Mouse (Mus musculus): ENCODE results near the gene Iapp. TPM values are rescaled to one million over a fixed set of nuclear protein-coding genes. Genes with fewer than 3 reads are reported as not detected.
"Not testable (repeated sequence)": the region's sequence is repeated elsewhere in the genome, so short reads cannot be mapped to it uniquely, and the experiment has no call there.

The Iapp gene
- not detected in 2 replicates for polyA plus RNA-seq (2015; fragmentation: Nextera tagmentation; extraction: Ambion mirVana)

- 54% methylated on average over 4 of the region's 4 CpGs for WGBS
- Histone ChIP-seq H3K27me3 (no peaks in the 10 kb centered on the region), H3K9ac (no peak within 1 kb of the TSS), H3K4me3 (no peak within 1 kb of the TSS), H3K4me2 (no peak within 1 kb of the TSS), H3K27ac (no peak within 1 kb of the TSS), H3K4me1 (no peaks in the 10 kb centered on the region), H3K9me3 (no peaks in the 10 kb centered on the region), H3K36me3 (no peaks in the 10 kb centered on the region)
- ATAC-seq (ENCODE audit: insufficient number of reproducible peaks, low FRiP score, low TSS enrichment, low read depth) = no peak
These were observed at the start of gene Iapp for GRCm38 (mm10) chr6:142298098-142298497. Gene Iapp (plus strand): TSS chr6:142298423.

GRCm38 (mm10) chr6:142250738-142251307 is 47.4 kb upstream of the Iapp start:
- H3K36me3 ChIP-seq; H3K9me3 ChIP-seq; ATAC-seq (ENCODE audit: insufficient number of reproducible peaks, low FRiP score, low TSS enrichment, low read depth); H3K27ac ChIP-seq; H3K4me2 ChIP-seq; H3K9ac ChIP-seq; H3K27me3 ChIP-seq; H3K4me3 ChIP-seq; H3K4me1 ChIP-seq: not testable (repeated sequence)
- 81% methylated on average over 1 of the region's 1 CpGs for WGBS

DNA sequence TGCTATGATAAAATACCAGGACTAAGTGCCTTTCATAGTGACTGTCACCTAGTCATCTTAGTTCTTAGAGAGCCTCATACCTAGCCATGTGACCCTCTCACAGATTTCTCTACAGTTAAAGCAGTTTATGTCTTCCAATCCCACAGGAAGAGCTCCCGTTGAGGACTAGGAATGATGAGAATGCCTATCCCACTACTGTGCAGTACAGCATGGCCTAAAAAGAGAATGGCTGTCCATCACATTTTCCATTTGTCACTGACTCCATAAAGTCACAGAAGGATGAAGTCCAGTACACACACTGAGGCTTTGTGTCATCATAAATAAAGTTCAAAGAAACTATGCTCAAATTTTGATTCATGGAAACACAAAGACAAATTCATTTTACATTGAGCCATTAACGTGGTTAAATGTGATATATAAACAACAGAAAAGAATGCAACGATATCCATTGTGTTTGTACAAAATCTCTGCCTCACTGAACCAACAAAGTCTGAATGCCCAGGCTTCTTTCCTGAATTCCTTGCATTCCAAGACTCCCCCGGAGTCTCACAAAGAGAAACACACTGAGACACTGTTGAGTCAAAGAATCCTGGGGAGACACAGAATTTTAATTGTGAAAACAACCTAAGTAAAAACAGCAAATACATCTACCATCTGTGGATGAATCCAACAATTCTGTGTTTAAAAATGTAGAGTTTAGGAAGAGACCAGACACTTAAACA is 22.3 kb upstream of the Iapp start:
- Histone ChIP-seq H3K27me3 (no peaks in the 10 kb centered on the region), H3K4me2 (no peak overlapping the region), H3K36me3 (no peaks in the 10 kb centered on the region), H3K4me3 (no peak overlapping the region), H3K9ac (no peak overlapping the region), H3K27ac (no peak overlapping the region), H3K9me3 (no peaks in the 10 kb centered on the region), H3K4me1 (no peaks in the 10 kb centered on the region)
- WGBS = 40% methylated on average over 4 of the region's 4 CpGs
- no peak for ATAC-seq (ENCODE audit: insufficient number of reproducible peaks, low FRiP score, low TSS enrichment, low read depth)

GRCm38 (mm10) chr6:142289413-142290118 is 8.7 kb upstream of the Iapp start:
- Histone ChIP-seq H3K9ac (no peak overlapping the region), H3K36me3 (no peaks in the 10 kb centered on the region), H3K4me1 (no peaks in the 10 kb centered on the region), H3K9me3 (no peaks in the 10 kb centered on the region), H3K4me2 (no peak overlapping the region), H3K27ac (no peak overlapping the region), H3K4me3 (no peak overlapping the region), H3K27me3 (no peaks in the 10 kb centered on the region)
- 83% methylated on average over 12 of the region's 12 CpGs for WGBS
- ATAC-seq (ENCODE audit: insufficient number of reproducible peaks, low FRiP score, low TSS enrichment, low read depth) = no peak

DNA sequence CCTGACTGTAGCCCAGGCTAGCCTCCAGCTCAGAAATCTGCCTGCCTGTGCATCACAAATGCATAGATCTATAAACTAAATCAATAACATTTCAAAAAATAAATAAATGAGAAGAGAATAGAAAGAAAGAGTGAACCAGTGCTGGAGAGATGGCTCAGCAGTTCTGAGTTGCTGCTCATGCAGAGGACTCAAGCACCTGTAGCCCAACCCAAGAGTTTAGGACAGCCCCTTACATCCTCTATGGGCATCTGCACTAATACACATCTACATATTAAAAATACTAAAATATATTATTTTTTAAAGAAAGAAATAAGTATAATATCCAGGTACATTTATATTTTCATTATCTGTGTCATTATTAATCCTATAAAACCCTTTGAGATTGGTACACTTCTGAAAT is 6.9 kb downstream of the Iapp start:
- Histone ChIP-seq H3K4me2 (no peak overlapping the region), H3K9ac (no peak overlapping the region), H3K36me3 (no peaks in the 10 kb centered on the region), H3K4me1 (no peaks in the 10 kb centered on the region), H3K27me3 (no peaks in the 10 kb centered on the region), H3K27ac (no peak overlapping the region), H3K4me3 (no peak overlapping the region), H3K9me3 (no peaks in the 10 kb centered on the region)
- ATAC-seq (ENCODE audit: insufficient number of reproducible peaks, low FRiP score, low TSS enrichment, low read depth) = no peak

DNA sequence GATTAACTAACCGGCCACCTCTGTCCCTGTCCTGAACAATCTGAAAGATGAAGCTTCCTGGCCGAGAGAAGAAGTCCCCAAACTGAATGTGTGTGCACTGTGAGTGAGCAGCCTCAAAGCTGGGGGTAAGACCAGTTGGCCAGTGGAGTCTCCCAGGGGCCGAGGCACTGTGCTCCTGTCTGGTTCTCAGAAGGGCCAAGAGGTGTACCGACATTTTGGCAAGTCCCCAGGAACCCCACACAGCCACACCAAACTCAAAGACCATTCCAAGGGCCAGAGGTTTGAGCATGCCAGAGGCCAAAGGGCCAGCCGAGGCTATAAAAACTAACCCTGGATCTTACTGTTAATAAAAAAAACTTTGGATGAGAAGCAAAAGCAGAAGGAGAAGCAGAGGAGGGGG is 16.1 kb downstream of the Iapp start:
- Histone ChIP-seq H3K9ac (no peak overlapping the region), H3K4me3 (no peak overlapping the region), H3K4me1 (no peaks in the 10 kb centered on the region), H3K27me3 (no peaks in the 10 kb centered on the region), H3K4me2 (no peak overlapping the region), H3K9me3 (no peaks in the 10 kb centered on the region), H3K27ac (no peak overlapping the region), H3K36me3 (no peaks in the 10 kb centered on the region)
- peak; percentile 48; the same call in 1 of the 2 replicates for ATAC-seq (ENCODE audit: insufficient number of reproducible peaks, low FRiP score, low TSS enrichment, low read depth)
- 84% methylated on average over 5 of the region's 5 CpGs for WGBS

GRCm38 (mm10) chr6:142317106-142317505 is 18.9 kb downstream of the Iapp start:
- H3K36me3 ChIP-seq = no peaks in the 10 kb centered on the region
- H3K27me3 ChIP-seq = no peaks in the 10 kb centered on the region
- no peak overlapping the region for H3K4me3 ChIP-seq
- no peak overlapping the region for H3K27ac ChIP-seq
- no peak overlapping the region for H3K4me2 ChIP-seq
- no peaks in the 10 kb centered on the region for H3K4me1 ChIP-seq
- no peak overlapping the region for H3K9ac ChIP-seq
- H3K9me3 ChIP-seq = no peaks in the 10 kb centered on the region
- no peak for ATAC-seq (ENCODE audit: insufficient number of reproducible peaks, low FRiP score, low TSS enrichment, low read depth)

- H3K36me3 ChIP-seq = no peaks in the 10 kb centered on the region
- no peaks in the 10 kb centered on the region for H3K27me3 ChIP-seq
- no peaks in the 10 kb centered on the region for H3K4me1 ChIP-seq
- WGBS = 33% methylated on average over 4 of the region's 4 CpGs
- no peak within 1 kb of the TSS for H3K27ac ChIP-seq
- H3K4me3 ChIP-seq = no peak within 1 kb of the TSS
- H3K9me3 ChIP-seq = no peaks in the 10 kb centered on the region
- no peak for ATAC-seq (ENCODE audit: insufficient number of reproducible peaks, low FRiP score, low TSS enrichment, low read depth)
- H3K9ac ChIP-seq = no peak within 1 kb of the TSS
- H3K4me2 ChIP-seq = no peak within 1 kb of the TSS
These were observed 24.7 kb downstream of the Iapp start, which contains the start of gene Slco1a5 for GRCm38 (mm10) chr6:142322881-142323280. Gene Slco1a5 (minus strand): TSS chr6:142322981.

DNA sequence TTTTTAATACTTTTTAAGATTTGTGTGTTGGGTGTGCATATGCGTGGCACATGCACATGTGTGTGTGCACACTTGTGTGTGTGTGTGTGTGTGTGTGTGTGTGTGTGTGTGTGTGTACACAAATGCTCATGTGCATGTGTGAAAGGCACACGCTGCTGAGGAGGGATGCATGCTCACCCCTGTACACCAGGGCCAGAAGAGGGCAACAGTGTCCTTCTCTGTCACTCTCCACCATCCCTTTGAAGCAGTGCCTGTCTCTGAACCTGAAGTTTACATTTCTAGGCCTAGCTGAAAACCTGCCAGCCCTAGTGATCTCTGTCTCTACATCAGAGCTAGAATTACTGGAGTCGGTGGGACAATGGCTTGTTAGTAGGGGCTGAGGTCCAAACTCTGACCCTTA is 28.4 kb downstream of the Iapp start:
- no peak overlapping the region for H3K9ac ChIP-seq
- H3K9me3 ChIP-seq = no peaks in the 10 kb centered on the region
- ATAC-seq (ENCODE audit: insufficient number of reproducible peaks, low FRiP score, low TSS enrichment, low read depth) = no peak
- H3K27me3 ChIP-seq = no peaks in the 10 kb centered on the region
- H3K4me2 ChIP-seq = no peak overlapping the region
- no peaks in the 10 kb centered on the region for H3K4me1 ChIP-seq
- WGBS = 68% methylated on average over 3 of the region's 3 CpGs
- H3K36me3 ChIP-seq = no peaks in the 10 kb centered on the region
- H3K27ac ChIP-seq = no peak overlapping the region
- H3K4me3 ChIP-seq = no peak overlapping the region

DNA sequence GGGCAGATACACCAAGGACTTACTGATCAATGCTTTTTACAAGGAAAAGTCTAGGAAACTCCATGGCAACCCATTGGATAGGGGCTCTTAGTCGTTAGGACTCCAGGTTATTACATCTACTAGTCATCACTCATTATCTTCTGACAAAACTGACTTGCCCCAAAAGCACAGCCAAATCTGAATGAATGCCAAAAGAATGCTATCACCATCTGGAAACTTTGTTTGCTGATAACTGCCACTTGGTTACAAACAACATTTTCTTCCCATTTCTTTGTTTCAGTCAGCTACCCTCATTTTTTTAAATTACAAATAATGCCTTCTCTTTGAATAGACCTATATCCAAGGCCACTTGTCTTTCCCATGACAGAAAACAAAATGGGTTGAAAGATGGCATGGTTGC is 31.0 kb downstream of the Iapp start:
- Histone ChIP-seq H3K9me3 (no peaks in the 10 kb centered on the region), H3K9ac (no peak overlapping the region), H3K4me1 (no peaks in the 10 kb centered on the region), H3K27me3 (no peaks in the 10 kb centered on the region), H3K4me2 (no peak overlapping the region), H3K27ac (no peak overlapping the region), H3K36me3 (no peaks in the 10 kb centered on the region), H3K4me3 (no peak overlapping the region)
- no peak for ATAC-seq (ENCODE audit: insufficient number of reproducible peaks, low FRiP score, low TSS enrichment, low read depth)
- WGBS = 54% methylated on average over 1 of the region's 1 CpGs

GRCm38 (mm10) chr6:142338961-142339360 is 40.7 kb downstream of the Iapp start:
- no peaks in the 10 kb centered on the region for H3K9me3 ChIP-seq
- WGBS = 48% methylated on average over 2 of the region's 2 CpGs
- no peak overlapping the region for H3K27ac ChIP-seq
- H3K27me3 ChIP-seq = no peaks in the 10 kb centered on the region
- no peak overlapping the region for H3K9ac ChIP-seq
- H3K4me3 ChIP-seq = no peak overlapping the region
- ATAC-seq (ENCODE audit: insufficient number of reproducible peaks, low FRiP score, low TSS enrichment, low read depth) = no peak
- H3K36me3 ChIP-seq = no peaks in the 10 kb centered on the region
- H3K4me1 ChIP-seq = no peaks in the 10 kb centered on the region
- no peak overlapping the region for H3K4me2 ChIP-seq

DNA sequence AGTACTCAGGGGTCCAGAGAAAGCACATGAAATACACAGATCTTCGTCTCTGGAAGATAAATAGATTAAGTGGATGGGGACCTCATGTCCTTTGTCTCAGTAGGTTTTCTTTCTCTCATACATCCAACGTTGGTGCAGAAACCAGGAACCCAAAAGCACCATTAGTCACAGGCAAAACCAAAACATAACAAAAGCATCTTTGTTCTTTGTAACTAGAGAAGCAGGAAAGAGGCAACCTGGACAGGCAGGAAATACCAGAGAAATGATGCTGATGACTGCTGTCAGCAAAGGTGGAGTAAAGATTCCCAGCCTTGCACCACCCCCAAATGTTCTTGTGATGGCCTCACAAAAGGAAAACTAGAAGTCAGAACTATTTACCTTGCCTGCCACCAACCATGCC is 41.4 kb downstream of the Iapp start:
- no peaks in the 10 kb centered on the region for H3K4me1 ChIP-seq

More for the DNA sequence above, 41.4 kb downstream of the Iapp start:
- no peak overlapping the region for H3K4me2 ChIP-seq
- no peak overlapping the region for H3K27ac ChIP-seq
- H3K36me3 ChIP-seq = no peaks in the 10 kb centered on the region
- H3K9me3 ChIP-seq = no peaks in the 10 kb centered on the region
- 57% methylated on average over 2 of the region's 2 CpGs for WGBS
- ATAC-seq (ENCODE audit: insufficient number of reproducible peaks, low FRiP score, low TSS enrichment, low read depth) = no peak
- no peaks in the 10 kb centered on the region for H3K27me3 ChIP-seq
- no peak overlapping the region for H3K9ac ChIP-seq
- no peak overlapping the region for H3K4me3 ChIP-seq
